Mouse (Mus musculus) ZHBTc4 (cell line): ENCODE measurements around the gene Nrcam.

Experiments
- DNase-seq: peaks from one replicate; pipeline ENCODE4 v3.0.0-alpha.2; 2011; ENCODE audit warnings: low read depth, low spot score

Gene Nrcam

DNA sequence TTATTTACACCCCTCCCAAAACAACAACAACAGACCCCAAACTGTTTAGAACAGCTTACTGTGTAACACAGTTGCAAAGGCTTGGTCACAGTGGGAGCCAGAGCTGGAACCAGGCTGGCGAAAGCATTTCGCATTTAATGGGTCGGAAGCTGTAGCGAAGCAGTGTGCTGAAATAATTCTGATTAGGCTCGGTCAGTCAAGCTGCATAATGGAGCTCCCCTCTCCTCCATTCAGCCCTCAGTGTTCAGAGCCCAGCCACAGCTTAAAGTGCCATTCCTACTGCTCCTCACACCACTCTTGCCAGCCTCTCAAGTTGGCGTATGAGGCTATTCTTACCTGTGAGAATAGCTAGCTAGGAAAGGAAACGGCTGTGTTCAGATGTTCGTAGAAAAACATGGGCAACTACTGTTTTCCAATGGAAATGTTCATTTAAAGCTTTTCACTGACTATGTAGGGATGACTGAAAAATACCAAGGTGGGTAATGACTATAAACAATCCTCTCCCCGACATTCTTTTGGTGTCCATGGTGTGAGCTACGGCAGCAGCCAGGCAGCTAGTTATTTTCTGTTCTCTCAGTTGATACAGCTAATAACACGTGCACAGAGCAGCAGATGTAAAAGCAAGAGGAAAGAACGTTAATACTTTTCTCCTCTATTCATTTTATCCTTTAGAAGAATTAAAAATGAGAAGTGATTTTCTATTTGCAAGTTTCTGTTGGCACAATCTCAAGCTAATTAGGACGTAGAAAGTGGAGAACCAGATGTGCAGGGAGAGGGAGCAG lies 108.6 kb downstream of the Nrcam start:
- DNase-seq: no peak

DNA sequence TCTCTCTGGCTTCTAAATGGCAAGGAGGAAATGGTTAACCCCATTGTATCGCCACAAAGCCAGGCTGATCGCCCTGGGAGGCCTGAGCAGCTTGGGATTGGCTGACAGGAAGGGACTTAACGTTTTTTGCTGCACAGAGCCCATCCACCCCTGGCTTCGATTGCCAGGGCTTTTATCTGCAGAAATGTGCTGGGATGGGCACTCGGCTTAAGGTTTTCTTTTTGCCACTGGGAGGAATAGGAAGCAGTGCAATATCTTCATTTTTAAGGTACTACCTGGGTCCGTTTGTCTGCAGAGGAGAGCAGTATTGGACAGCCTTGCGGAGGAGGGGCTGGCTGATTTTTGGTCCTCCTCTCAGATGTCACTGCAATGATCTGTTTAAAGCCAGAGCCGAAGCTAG lies 110.2 kb downstream of the Nrcam start:
- peak; percentile 50 for DNase-seq

- no peak for DNase-seq
These were observed 111.5 kb downstream of the Nrcam start for GRCm38 (mm10) chr12:44440230-44440629.

- no peak for DNase-seq
These were observed 122.2 kb downstream of the Nrcam start for GRCm38 (mm10) chr12:44450930-44451329.

GRCm38 (mm10) chr12:44451742-44452141 lies 123.1 kb downstream of the Nrcam start:
- peak; percentile 13 for DNase-seq

- DNase-seq: no peak
These were observed 125.1 kb downstream of the Nrcam start for GRCm38 (mm10) chr12:44453791-44454190.

DNA sequence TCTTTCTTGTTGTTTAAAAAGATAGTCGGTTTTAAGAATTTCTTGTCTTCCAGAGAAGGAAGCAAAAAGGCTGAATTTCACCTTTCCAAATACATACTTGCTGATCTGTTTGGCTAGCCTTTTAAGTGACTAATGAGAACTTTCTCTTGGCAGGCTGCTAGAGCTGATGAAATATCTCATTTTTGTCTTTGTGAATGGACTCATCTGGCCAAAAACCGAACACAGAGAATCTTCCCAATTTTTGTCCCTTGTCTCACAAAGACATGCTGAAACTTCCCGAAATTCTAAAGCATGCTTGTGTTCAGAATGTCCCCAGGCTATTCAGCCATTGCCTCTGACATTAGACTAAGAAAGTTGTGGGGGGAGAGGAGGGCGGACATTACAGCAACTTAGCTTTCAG lies 129.3 kb downstream of the Nrcam start:
- DNase-seq: no peak

- DNase-seq: no peak
These were observed 133.8 kb downstream of the Nrcam start for GRCm38 (mm10) chr12:44462436-44462835.

DNA sequence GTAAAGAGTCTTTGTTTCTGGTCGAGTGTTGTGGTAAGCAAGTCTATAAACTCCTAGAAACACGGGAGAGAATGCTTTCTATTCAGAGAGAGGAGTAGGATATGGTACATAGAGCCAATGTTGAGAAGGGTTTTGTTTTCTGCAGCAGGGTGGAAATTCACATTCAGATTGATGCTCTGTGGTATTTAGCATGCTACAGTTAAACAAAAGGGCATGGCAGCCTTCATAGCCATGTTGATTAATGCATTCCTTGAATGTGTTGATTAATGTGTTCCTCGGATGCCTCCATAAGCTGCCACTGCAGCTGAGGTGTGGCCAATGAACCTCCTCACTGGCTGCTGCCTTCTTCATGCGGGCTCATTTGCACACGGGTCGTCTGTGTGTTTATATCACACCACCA lies 134.3 kb downstream of the Nrcam start:
- no peak for DNase-seq

DNA sequence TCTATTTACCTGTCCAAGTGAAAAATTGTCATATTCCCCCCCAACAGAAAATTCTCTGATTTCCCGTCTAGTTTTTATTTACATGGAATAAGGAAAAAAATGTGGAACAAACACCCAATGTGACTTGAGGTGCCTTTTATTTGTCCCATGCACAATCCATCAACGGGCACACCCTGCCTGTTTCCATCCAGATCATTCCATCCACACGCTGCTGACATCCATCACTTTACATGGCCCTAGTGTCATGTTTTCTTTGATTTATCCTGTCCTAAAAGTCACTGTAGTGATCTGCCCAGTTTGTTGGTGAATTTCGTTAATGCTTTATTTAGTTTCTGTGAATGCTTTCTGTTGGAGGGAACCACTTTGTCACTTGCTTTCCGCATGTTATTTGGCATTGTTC lies 142.4 kb downstream of the Nrcam start:
- DNase-seq: no peak

DNA sequence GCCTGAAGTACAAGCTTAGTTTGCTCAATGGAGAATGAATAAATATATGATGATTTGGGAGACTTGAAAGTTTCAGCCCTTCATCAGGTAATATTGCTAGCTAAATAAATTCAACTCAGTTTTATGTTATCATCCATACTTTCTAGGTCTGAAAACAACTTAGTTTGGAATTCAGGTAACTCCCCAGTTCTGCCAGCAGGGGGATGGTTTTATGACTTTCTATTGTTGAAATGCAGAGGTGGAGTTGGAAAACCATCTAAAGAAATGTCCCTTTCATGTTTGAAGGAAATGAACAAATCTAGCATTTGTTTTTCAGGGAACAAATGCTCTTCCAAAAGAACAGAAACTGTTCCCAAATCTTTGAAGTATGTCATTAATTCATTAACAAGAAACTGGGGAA lies 146.7 kb downstream of the Nrcam start:
- peak; percentile 18 for DNase-seq

DNA sequence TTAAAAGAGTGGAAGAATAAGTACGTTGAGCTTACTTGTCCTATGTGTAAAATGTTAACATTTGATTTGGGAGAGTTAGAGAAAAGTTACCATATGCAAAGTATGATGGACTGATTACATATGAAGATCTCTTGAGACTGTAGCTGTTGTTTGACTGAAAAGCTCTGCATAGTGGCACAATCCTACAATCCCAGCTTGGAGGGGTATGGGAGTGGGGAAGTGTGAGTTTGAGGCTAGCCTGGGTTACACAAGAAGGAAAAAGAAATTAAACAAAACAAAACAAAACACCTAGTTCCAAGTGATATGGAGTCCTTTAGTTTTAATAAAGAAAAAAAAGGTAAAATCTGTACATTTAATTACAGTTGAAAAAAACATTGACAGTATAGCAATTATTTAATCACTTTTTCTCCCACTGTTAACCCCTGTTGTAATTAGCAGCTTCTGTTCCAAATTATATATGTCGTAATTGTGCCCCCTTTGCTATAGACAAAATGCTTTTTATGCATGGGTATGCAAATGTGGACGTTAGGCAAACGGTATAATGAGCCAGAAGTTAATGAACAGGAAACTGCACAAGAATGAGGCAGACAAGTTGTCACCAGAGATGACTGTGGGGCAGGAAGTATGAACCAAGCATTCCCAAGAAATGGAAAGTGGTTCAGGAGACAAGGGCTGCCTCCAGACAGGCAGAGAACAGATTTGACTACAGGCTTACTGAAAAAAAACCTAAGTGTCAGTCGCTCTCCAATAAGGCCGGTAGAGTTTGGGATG lies 150.8 kb downstream of the Nrcam start:
- DNase-seq: no peak

DNA sequence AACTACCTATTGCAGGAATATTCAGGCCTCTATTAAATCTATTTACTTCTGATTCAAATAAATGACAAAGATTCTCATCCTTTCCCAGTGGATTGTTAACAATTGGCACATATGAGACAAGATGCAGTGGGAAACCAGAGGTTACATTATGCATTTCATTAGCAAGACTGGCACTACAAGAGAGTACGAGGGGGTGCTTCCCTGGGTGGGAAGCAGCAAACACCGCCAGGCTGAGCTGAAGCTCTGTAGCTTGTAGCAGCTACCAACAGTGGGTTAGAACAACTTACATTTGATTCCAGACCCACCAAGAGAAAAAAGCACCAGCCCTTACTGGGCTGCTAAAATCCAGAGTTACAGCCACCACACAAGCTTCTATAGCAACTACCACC lies 151.3 kb downstream of the Nrcam start:
- no peak for DNase-seq

- no peak for DNase-seq
These were observed 152.7 kb downstream of the Nrcam start for GRCm38 (mm10) chr12:44481415-44481814.

GRCm38 (mm10) chr12:44492759-44493479 lies 164.2 kb downstream of the Nrcam start:
- peak; percentile 76 for DNase-seq

- DNase-seq: no peak
These were observed 169.1 kb downstream of the Nrcam start for GRCm38 (mm10) chr12:44497762-44498161.

DNA sequence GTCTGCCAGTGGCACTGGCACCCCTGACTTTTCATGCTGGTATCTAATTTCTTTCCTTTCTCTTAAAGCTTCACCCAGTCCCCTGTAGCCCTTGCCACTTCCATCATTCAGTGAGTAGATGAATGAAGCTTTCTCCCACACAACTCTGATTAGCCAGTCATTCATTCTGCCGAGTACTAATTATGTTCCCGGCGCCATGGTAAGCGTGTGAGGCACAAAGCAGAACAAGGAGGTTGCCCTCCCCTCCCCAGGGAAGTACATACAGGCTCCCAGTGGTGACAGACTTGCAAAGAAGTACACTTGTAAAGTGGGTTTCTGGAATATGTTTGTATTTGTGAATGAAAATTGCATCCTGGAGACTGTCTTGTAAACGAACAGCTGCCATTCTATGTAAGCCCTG lies 170.2 kb downstream of the Nrcam start:
- DNase-seq: no peak

GRCm38 (mm10) chr12:44501807-44502487 lies 173.3 kb downstream of the Nrcam start:
- no peak for DNase-seq

DNA sequence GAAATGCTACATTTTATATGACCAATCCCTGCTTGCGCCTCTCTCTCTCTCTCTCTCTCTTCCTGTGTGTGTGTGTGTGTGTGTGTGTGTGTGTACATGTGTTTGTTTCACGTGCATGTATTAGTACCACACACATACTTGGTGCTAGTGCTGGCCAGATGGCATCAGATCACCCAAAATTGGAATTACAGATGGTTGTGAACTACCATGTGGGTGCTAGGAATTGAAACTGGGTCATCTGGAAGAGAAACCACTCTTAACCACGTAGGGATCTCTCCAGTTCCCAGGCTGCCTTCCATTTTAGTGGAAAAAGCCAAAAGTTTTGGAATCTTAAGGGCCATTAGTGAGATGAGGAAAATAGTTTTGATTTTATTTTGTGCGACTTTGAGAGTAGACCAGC lies 175.1 kb downstream of the Nrcam start:
- no peak for DNase-seq

- no peak for DNase-seq
These were observed 179.9 kb downstream of the Nrcam start for GRCm38 (mm10) chr12:44508635-44509034.

GRCm38 (mm10) chr12:44509406-44510104 lies 180.9 kb downstream of the Nrcam start:
- no peak for DNase-seq
